Mouse (Mus musculus) MEL (cell line): ENCODE measurements around the gene Arhgap23.

Source experiments
- BHLHE40 ChIP-seq: IDR thresholded peaks from 2 replicates; pipeline ENCODE4 v1.6.1; 2012; ENCODE audit warnings: low read depth, mild to moderate bottlenecking, inconsistent platforms, low read length, improper control_type of control experiment, borderline replicate concordance
- CTCF ChIP-seq, 3 experiments: IDR thresholded peaks in 2 of 3; conservative IDR thresholded peaks in 1 of 3; 2 replicates each; pipeline ENCODE4 v1.5.1; 2011 to 2012; ENCODE audit warnings: low read length in 3 of 3, low read depth in 2 of 3, mild to moderate bottlenecking in 2 of 3, improper control_type of control experiment in 1 of 3, inconsistent platforms in 1 of 3, mixed read lengths in 1 of 3, moderate library complexity in 1 of 3; ENCODE audit not compliant: control insufficient read depth in 1 of 3, insufficient read depth in 1 of 3, poor library complexity in 1 of 3, severe bottlenecking in 1 of 3
- ELF1 ChIP-seq: IDR thresholded peaks from 2 replicates; pipeline ENCODE4 v1.6.1; 2014; ENCODE audit warnings: low read depth, mild to moderate bottlenecking, inconsistent platforms, low read length, improper control_type of control experiment, moderate library complexity
- MAFK ChIP-seq: IDR thresholded peaks from 2 replicates; pipeline ENCODE4 v1.6.1; 2011; ENCODE audit warnings: low read depth, mild to moderate bottlenecking, low read length, improper control_type of control experiment, borderline replicate concordance
- MAZ ChIP-seq: IDR thresholded peaks from 2 replicates; pipeline ENCODE4 v1.6.1; 2012; ENCODE audit warnings: low read depth, mild to moderate bottlenecking, inconsistent platforms, low read length, improper control_type of control experiment
- MXI1 ChIP-seq: IDR thresholded peaks from 2 replicates; pipeline ENCODE4 v1.6.1; 2011; ENCODE audit warnings: mild to moderate bottlenecking, low read depth, low read length, improper control_type of control experiment
- MYB ChIP-seq: IDR thresholded peaks from 2 replicates; pipeline ENCODE4 v1.6.1; 2011; ENCODE audit warnings: mild to moderate bottlenecking, low read depth, low read length, improper control_type of control experiment
- POLR2AphosphoS2 ChIP-seq: IDR thresholded peaks from 2 replicates; pipeline ENCODE4 v1.6.1; 2011; ENCODE audit warnings: low read length, improper control_type of control experiment
- TAL1 ChIP-seq: IDR thresholded peaks from 2 replicates; pipeline ENCODE4 v1.6.1; 2012; ENCODE audit warnings: mild to moderate bottlenecking, inconsistent platforms, low read length, moderate library complexity, mixed read lengths
- USF1 ChIP-seq: IDR thresholded peaks from 2 replicates; pipeline ENCODE4 v1.6.1; 2014; ENCODE audit warnings: low read depth, mild to moderate bottlenecking, inconsistent platforms, low read length, improper control_type of control experiment, moderate library complexity
- ZMIZ1 ChIP-seq: IDR thresholded peaks from 2 replicates; pipeline ENCODE4 v1.6.1; 2012; ENCODE audit warnings: low read depth, mild to moderate bottlenecking, inconsistent platforms, low read length, improper control_type of control experiment, moderate library complexity

DNA sequence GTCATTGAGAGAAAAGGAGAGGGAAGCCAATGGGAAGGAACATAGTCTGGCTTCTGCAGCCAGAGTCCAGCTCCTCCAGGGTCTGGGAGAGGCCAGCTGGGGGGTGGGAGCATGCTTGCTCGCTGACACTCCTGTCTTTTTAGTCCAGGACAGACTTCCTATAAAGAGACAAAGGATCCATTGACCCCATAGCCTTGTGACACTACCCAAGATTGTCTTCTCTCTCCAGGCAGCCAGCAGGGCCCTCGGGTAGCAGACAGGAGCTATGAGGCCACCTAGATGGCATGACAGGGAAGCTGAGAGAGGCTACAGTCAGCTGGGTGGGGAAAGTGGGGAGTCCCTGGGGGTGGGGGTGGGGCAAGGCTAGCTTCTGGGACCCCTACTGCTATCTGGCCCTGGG is 12.6 kb upstream of the Arhgap23 start:
- TF ChIP-seq TAL1 (no peak), MYB (no peak), USF1 (no peak), CTCF (IDR thresholded peaks at IDR 0.05 in 2 of 3, conservative IDR thresholded peaks at IDR 0.05 in 1 of 3; ENCODE audit: control insufficient read depth in 1 of 3, insufficient read depth in 1 of 3, low read depth in 2 of 3, low read length in 3 of 3, poor library complexity in 1 of 3, severe bottlenecking in 1 of 3) (no peak), MAZ (no peak), ZMIZ1 (no peak), BHLHE40 (no peak), MXI1 (no peak), POLR2AphosphoS2 (no peak), ELF1 (no peak), MAFK (no peak)
